Mouse (Mus musculus): ENCODE results near the gene Polr2l.

DNA sequence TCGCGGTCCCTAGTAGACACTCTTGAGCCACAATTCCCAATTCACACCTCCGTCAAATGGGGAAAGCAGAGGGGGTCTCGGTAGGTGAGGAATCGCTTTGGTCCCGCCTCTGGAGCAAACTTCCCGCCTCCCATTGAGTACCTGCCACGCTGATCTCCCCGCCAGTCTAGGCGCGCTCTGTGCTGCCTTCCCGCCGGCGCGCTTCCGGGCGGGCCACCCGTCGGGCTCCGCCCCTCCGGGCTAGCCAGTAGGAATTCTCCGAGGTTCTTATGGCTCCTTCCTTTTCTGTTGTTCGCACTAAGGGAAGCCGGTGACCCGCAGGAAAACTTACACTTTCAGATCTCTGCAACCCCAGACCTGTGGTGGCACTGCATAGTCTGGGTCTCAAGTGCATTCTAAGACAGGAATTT is 31.1 kb downstream of the Polr2l start, which contains the start of gene Pidd1:
- TF ChIP-seq POLR2A (IDR thresholded peaks at IDR 0.05; ENCODE audit: low read depth, low read length) (peak; percentile 21; the same call in 1 of the 2 replicates), CTCF (IDR thresholded peaks at IDR 0.05; ENCODE audit: extremely low read depth, insufficient read depth, insufficient read length, insufficient replicate concordance) (no peak)

All from spleen, adult 2 months (tissue).